Mouse (Mus musculus): ENCODE results near the gene Uba52. TPM values are rescaled to one million over a fixed set of nuclear protein-coding genes. Genes with fewer than 3 reads are reported as not detected.

The Uba52 gene
- 100 to 1,000 TPM; 886 to 927 TPM for total RNA-seq (2021)

DNA sequence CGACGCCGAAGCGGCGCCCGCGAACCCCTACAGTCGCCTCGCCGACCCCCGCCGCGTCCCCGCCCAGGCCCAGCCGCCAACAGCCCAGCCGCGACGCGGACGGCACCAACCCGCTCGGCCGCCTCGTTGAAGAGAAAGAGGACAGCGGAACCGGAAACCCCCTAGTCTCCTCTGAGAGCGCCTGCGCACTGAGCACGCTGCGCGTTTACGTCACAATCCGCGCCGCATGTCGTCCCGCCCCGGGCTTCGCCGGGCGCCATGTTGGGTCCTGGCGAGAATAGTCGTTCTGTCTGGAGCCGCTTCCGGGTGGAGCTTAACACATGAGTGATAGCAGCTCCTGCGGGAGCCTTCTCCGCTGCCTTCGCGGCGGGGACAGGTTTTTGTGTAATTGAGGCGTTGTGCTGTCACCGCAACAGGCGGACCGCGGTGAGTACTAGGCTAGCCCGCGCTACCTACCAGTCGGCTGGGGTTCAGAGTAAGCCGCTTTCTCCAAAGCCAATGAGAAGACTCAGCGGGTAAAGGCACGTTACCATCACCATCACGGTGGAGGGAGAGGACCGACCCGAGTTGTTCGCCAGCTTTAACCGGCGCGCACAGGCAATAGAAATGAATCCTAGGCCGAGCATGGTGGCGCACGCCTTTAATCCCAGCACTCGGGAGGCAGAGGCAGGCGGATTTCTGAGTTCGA lies at the start of gene Uba52:
TSS of gene Uba52 (minus strand) at position 574 of the 688 bp plus-strand sequence.
- intact Hi-C loops (cut with DNase I): no loop called here
- DNase-seq (ENCODE audit: low spot score in 2 of 2): peak; percentile 98 to 99

- DNase-seq (ENCODE audit: low spot score in 2 of 2): peak in 1 of 2 experiments; percentile 55
- intact Hi-C loops (cut with DNase I): loop anchor here (2.0 kb wide), 1 partner anchor 25 kb away; no protein-coding TSS in a partner anchor
Observed at GRCm38 (mm10) chr8:70560096-70560495, 49.5 kb upstream of the Uba52 start.

- intact Hi-C loops (cut with DNase I): no loop called here
Observed at GRCm38 (mm10) chr8:70558983-70559382, 48.4 kb upstream of the Uba52 start.

DNA sequence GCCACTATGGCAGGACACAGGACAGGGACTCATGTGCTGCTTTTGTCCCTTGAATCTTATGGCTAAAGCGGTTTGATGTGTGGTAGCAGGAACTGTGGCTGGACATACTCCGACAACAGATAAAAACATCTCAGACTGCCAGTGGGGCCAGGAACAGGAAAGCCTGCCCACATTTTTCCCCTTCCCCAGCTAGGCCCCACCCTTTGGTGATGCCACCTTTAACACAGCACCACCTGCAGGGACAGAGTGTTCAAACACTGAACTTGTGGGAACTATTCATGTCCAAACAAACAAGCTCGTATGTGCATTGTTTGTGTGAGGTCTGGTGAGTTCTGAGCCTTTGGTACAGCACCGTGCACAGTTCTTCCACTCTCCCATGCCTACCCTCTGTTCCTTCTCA lies 47.7 kb upstream of the Uba52 start:
- no peak for DNase-seq (ENCODE audit: low spot score in 2 of 2)
- intact Hi-C loops (cut with DNase I): no loop called here

More at GRCm38 (mm10) chr8:70558983-70559382, 48.4 kb upstream of the Uba52 start:
- no peak for DNase-seq (ENCODE audit: low spot score in 2 of 2)

GRCm38 (mm10) chr8:70555079-70555747 lies 44.6 kb upstream of the Uba52 start:
- DNase-seq (ENCODE audit: low spot score in 2 of 2): no peak
- intact Hi-C loops (cut with DNase I): no loop called here

DNA sequence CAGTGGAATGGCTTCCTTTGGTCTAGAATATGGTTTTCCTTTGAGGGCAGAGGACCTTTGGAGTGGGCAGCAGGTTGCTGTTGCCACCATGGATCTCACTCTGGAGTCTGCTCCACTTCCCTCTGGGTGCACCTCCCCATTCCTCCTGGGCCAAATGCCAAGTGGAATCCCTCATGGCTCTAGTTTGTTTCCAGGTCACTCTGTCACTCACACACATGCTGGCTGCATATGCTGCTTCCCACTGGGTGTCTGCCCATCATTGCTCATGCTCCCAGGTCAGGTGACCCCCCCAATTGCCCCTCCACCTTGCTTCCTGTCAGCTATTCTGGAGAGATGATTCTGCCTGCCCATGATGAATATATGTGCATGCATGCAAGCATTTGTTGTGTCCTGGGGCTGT lies 43.1 kb upstream of the Uba52 start:
- intact Hi-C loops (cut with DNase I): no loop called here

DNA sequence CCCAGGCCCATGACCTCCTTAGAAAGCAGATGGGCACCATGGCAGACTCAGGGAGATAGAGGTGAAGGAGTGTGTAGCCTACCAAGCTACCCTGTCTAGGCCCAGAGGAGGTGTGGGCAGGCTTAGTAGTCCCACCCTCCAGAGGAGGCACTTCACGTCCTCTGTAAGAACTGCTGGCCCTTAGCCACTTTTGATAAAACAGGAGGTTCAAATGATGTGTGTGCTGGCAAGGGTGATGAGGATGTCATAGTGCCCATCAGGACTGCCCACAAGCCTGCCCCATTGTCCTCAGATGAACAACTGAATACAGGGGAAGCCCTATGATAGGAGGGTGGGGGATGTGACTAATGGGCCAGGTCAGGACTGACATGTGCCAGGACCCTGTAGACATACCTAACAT lies 42.2 kb upstream of the Uba52 start:
- no peak for DNase-seq (ENCODE audit: low spot score in 2 of 2)
- intact Hi-C loops (cut with DNase I): no loop called here

More for the DNA sequence above, 43.1 kb upstream of the Uba52 start:
- peak in 1 of 2 experiments; percentile 39 for DNase-seq (ENCODE audit: low spot score in 2 of 2)

GRCm38 (mm10) chr8:70551558-70552161 lies 41.1 kb upstream of the Uba52 start:
- intact Hi-C loops (cut with DNase I): no loop called here

DNA sequence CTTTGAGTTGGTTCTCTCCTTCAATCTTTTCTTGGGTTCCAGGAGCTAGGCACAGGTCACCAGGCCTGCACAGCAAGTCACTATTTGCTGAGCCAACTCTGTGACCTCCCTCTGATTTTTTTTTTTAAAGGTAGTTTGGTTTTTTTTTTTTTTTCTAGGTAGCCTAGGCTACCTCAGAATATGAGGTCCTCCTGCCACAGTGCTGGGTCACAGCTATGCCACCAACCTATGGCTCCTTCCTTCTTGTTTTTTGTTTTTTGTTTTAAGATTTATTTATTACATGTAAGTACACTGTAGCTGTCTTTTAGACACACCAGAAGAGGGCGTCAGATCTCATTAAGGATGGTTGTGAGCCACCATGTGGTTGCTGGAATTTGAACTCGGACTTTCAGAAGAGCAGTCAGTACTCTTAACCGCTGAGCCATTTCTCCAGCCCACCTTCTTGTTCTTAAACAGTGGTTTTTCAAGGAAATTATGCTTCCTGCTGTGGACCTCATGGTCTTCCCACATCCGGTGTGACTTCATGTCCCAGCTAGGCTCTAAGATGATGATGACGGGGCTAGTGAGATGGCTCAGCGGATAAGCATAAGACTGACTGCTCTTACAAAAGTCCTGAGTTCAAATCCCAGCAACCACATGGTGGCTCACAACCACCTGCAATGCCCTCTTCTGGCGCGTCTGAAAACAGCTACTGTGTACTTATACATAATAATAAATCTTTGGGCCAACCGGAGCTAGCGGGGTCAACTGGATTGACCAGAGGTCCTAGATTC lies 39.0 kb upstream of the Uba52 start:
- no peak for DNase-seq (ENCODE audit: low spot score in 2 of 2)
- intact Hi-C loops (cut with DNase I): loop anchor here (10.0 kb wide), 1 partner anchor 205 kb away; the partner anchor contains the start of gene Rab3a

More at GRCm38 (mm10) chr8:70551558-70552161, 41.1 kb upstream of the Uba52 start:
- DNase-seq (ENCODE audit: low spot score in 2 of 2): no peak

GRCm38 (mm10) chr8:70547762-70548161 lies 37.2 kb upstream of the Uba52 start:
- DNase-seq (ENCODE audit: low spot score in 2 of 2): no peak
- intact Hi-C loops (cut with DNase I): loop anchor here (10.0 kb wide), 1 partner anchor 207 kb away; the partner anchor contains the start of gene Rab3a

- no peak for DNase-seq (ENCODE audit: low spot score in 2 of 2)
Observed at GRCm38 (mm10) chr8:70546412-70546811, 35.8 kb upstream of the Uba52 start.

DNA sequence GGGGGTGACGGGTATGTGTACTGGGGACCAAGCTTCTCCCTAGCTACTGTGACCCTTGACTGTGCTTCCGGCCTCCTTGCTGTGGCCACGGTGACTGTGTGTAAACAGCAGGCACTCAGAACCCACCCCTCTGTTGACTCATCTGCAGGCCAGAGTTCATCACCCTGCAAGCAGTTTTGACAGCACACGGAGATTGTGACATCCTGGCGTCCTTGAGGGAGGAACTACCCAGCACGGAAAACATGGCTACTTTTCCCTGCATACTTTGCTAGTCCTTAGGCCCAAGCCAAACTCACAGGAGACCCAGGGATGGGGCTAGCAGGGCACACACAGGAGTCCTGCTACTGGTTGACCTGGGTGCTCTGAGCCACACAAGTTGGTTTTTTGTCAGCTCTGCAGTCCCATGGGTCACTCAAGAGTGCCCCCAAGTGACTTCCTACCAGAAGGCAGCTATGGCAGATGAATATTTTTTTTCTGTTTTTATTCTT lies 33.6 kb upstream of the Uba52 start:
- no peak for DNase-seq (ENCODE audit: low spot score in 2 of 2)
- intact Hi-C loops (cut with DNase I): loop anchor here (10.0 kb wide), 1 partner anchor 211 kb away; the partner anchor contains the start of gene Rab3a

More at GRCm38 (mm10) chr8:70546412-70546811, 35.8 kb upstream of the Uba52 start:
- intact Hi-C loops (cut with DNase I): loop anchor here (10.0 kb wide), 1 partner anchor 208 kb away; the partner anchor contains the start of gene Rab3a

GRCm38 (mm10) chr8:70541081-70541480 lies 30.5 kb upstream of the Uba52 start:
- no peak for DNase-seq (ENCODE audit: low spot score in 2 of 2)
- intact Hi-C loops (cut with DNase I): loop anchor here (10.0 kb wide), 1 partner anchor 214 kb away; the partner anchor contains the start of gene Rab3a

- DNase-seq (ENCODE audit: low spot score in 2 of 2): no peak
- intact Hi-C loops (cut with DNase I): loop anchor here (10.0 kb wide), 1 partner anchor 214 kb away; the partner anchor contains the start of gene Rab3a
Observed at GRCm38 (mm10) chr8:70540507-70541071, 30.0 kb upstream of the Uba52 start.

DNA sequence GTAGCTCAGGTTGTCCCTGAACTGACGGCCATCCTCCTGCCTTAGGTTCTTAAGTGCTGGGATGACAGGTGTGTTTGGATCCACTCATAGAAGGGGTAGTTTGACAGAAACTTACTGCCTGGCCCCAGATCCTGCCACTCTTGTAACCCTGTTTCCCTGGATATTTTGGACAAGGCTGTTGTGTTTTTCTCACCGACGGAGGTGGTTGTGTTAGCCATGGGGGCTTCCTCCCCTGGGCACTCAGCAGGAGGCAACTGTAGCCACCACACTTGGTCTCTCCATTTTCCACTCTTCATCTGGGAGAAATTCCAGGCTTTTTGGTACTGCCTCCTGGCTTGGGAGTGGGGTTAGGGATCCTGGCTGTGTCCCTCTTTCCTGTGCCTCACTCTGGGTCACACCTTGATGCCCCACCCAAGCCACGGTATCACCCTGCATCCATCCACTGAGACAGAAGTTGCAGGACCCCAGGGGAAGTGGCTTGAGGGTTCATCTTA lies 29.5 kb upstream of the Uba52 start:
- no peak for DNase-seq (ENCODE audit: low spot score in 2 of 2)
- intact Hi-C loops (cut with DNase I): loop anchor here (10.0 kb wide), 1 partner anchor 215 kb away; the partner anchor contains the start of gene Rab3a

DNA sequence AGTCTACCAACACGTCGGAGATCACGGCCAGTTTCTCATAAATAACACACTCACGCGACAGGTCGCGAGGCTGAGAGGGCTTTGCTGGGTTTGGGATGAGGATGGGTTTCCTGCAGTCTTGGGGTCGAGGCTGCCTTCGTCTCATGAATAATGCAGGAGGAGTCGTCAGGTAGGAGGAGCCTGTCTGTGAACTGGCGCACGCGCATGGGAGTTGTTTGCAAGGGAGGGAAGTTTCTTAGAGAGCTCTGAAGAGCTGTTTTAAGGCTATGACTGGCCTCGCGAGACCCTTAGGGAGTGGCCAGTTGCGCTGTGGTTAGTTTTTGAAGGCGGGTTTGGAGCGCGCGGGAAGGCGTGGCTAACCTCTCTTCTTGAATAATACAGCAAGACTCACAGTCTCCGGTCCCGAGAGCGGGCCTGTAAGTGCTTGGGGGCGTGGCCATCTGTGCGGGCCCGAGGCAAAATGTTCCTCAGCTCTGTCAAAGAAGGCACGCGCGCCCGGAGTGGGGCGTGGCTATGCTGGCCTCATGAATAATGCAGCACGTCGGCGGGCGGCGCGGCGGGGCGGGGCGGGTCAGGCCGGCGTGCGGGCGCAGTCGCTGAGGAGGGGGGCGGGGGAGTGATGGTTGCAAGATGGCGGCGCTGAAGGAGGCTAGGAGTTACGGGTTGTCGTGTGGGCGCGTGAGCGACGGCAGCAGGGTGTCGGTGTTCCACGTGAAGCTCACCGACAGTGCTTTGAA lies 28.6 kb upstream of the Uba52 start, which contains the start of gene Ell:
TSS of gene Ell (plus strand) at position 381 of the 737 bp plus-strand sequence.
- DNase-seq (ENCODE audit: low spot score in 2 of 2): peak; percentile 100
- intact Hi-C loops (cut with DNase I): no loop called here

DNA sequence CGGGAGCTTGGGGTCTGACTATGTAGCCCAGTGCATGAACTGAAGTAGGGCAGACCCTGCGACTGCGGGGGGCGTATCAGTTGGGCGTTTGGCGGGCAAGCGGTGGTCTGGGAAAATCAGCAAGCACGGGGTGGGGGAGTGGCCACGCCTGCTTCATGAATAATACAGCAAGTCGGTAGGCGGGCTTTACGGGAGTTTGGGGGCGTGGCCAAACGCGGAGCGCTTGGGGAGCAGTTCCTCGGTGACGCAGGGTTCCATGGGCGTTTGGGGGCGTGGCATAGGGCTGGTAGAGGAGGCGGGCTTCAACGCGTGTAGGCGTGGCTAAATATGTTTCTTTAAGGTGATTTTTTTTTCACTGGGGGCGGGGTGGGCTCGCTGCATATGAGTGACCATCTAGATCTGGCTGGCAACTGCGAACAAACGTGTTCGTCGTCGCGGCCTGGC lies 28.1 kb upstream of the Uba52 start:
- intact Hi-C loops (cut with DNase I): no loop called here
- peak; percentile 99 to 100 for DNase-seq (ENCODE audit: low spot score in 2 of 2)

All from left cerebral cortex, postnatal 25 days (tissue).